8 mouse cellular contexts compared by ENCODE assay signal in genomic region chr19:4425610-4426366, GRCm38 (mm10). TPM values are rescaled to one million over a fixed set of nuclear protein-coding genes. Genes with fewer than 3 reads are reported as not detected.
A peak's percentile ranks its signal among the peaks of the same experiment; 100 is the strongest.
DNase-seq lines count a peak whose midpoint lies in the region; ATAC-seq and TF ChIP-seq lines count a peak whose summit lies in the region.

No protein-coding gene starts in this region.

- no peak overlapping the region for H3K4me2 ChIP-seq in liver, embryonic 12.5 days

- H3K4me1 ChIP-seq in liver, adult 2 months (ENCODE audit: control insufficient read depth, insufficient read depth, low read length) = peaks cover 2% of the 10 kb centered on the region; the same call in 1 of the 2 replicates
- peaks cover 1% of the 10 kb centered on the region for H3K4me1 ChIP-seq in liver, embryonic 12.5 days

- ATAC-seq in liver, embryonic 12.5 days = no peak

- no peak for TF ChIP-seq POLR2A in liver, adult 2 months (IDR thresholded peaks at IDR 0.05; ENCODE audit: extremely low read depth, insufficient read depth, low read length)
- no peak for TF ChIP-seq POLR2A in brain, embryonic 14.5 days (IDR thresholded peaks at IDR 0.05; ENCODE audit: borderline replicate concordance, extremely low read depth, insufficient read depth, insufficient read length, poor library complexity, severe bottlenecking)

- H3K27ac ChIP-seq in liver, adult 2 months (replicated peaks; ENCODE audit: insufficient read depth, low read depth, low read length) = no peak overlapping the region
- H3K27ac ChIP-seq in liver, embryonic 12.5 days = no peak overlapping the region

- H3K79me2 ChIP-seq in liver, adult 2 months (ENCODE audit: control insufficient read depth, insufficient read depth, low read length) = no peaks in the 10 kb centered on the region; the same call in 1 of the 2 replicates

- TF ChIP-seq CTCF in liver, adult 2 months (IDR thresholded peaks at IDR 0.05; ENCODE audit: low read depth, low read length) = peak; percentile 76
- TF ChIP-seq CTCF in brain, embryonic 14.5 days (IDR thresholded peaks at IDR 0.05; ENCODE audit: borderline replicate concordance, extremely low read depth, insufficient read depth, insufficient read length) = peak; percentile 50; the same call in 1 of the 2 replicates

- DNase-seq in cerebellum, adult 11-12 months = peak; percentile 38
- DNase-seq in cerebellum, adult 9-10 months = no peak
- DNase-seq in liver, adult 2 months (ENCODE audit: extremely low read depth, low read depth, low spot score) = no peak
- DNase-seq in brain, embryonic 14.5 days (ENCODE audit: low read depth) = peak; percentile 28
- peak; percentile 56 to 72 for DNase-seq in kidney, postnatal 36 days
- peak; percentile 68 for DNase-seq in testis, postnatal 10 days (ENCODE audit: low spot score)
- no peak for DNase-seq in adipocyte (ENCODE audit: low spot score)

- 76% methylated on average over 19 of the region's 19 CpGs for WGBS in liver, adult 2 months
- WGBS in liver, embryonic 12.5 days (ENCODE audit: insufficient replicate concordance) = 52% methylated on average over 19 of the region's 19 CpGs

- no peaks in the 10 kb centered on the region for H3K9me3 ChIP-seq in liver, embryonic 12.5 days (replicated peaks)

- peaks cover 22% of the 10 kb centered on the region for H3K36me3 ChIP-seq in liver, adult 2 months (ENCODE audit: control insufficient read depth, insufficient read depth, low read length)
- peaks cover 6% of the 10 kb centered on the region; the same call in 1 of the 2 replicates for H3K36me3 ChIP-seq in liver, embryonic 12.5 days

- H3K9ac ChIP-seq in liver, adult 2 months (ENCODE audit: low read depth, low read length) = no peak overlapping the region
- no peak overlapping the region for H3K9ac ChIP-seq in liver, embryonic 12.5 days

- H3K4me3 ChIP-seq in liver, adult 2 months (ENCODE audit: insufficient read depth, low read depth, low read length) = no peak overlapping the region
- H3K4me3 ChIP-seq in liver, embryonic 12.5 days = no peak overlapping the region

- H3K27me3 ChIP-seq in liver, adult 2 months (ENCODE audit: control insufficient read depth, insufficient read depth, low read length) = no peaks in the 10 kb centered on the region
- H3K27me3 ChIP-seq in liver, embryonic 12.5 days (replicated peaks) = no peaks in the 10 kb centered on the region; the same call in 1 of the 2 replicates

RNA-seq across cellular contexts. Expression of gene Rhod, which starts 13.4 kb away (rescaled TPM):
- 23.9 and 33.7 TPM in 2 replicates for total RNA-seq in liver, adult 2 months (2014; rRNA removed)
- polyA plus RNA-seq in liver, adult 2 months (2012; rRNA removed) = 34.9 and 39.6 TPM in 2 replicates
- polyA plus RNA-seq in liver, embryonic 12.5 days (2016; fragmentation: Nextera tagmentation; extraction: Ambion mirVana) = 7.8 and 8.1 TPM in 2 replicates
- 4.2 and 5.2 TPM in 2 replicates for polyA plus RNA-seq in brain, embryonic 14.5 days (2012; rRNA removed)

RNA-seq across cellular contexts. Expression of gene Kdm2a, which starts 27.7 kb away (rescaled TPM):
- total RNA-seq in liver, adult 2 months (2014; rRNA removed) = 29.6 and 32.7 TPM in 2 replicates
- polyA plus RNA-seq in liver, adult 2 months (2012; rRNA removed) = 39.5 and 52.6 TPM in 2 replicates
- 25.4 and 28.1 TPM in 2 replicates for polyA plus RNA-seq in liver, embryonic 12.5 days (2016; fragmentation: Nextera tagmentation; extraction: Ambion mirVana)
- polyA plus RNA-seq in brain, embryonic 14.5 days (2012; rRNA removed) = 86.9 and 88.9 TPM in 2 replicates

RNA-seq across cellular contexts. Expression of gene Syt12, which starts 51.5 kb away (rescaled TPM):
- 0.27 and 0.28 TPM in 2 replicates for total RNA-seq in liver, adult 2 months (2014; rRNA removed)
- 0.47 and 0.91 TPM in 2 replicates for polyA plus RNA-seq in liver, adult 2 months (2012; rRNA removed)
- polyA plus RNA-seq in liver, embryonic 12.5 days (2016; fragmentation: Nextera tagmentation; extraction: Ambion mirVana) = 0.35 and 0.42 TPM in 2 replicates
- 1.7 and 2.9 TPM in 2 replicates for polyA plus RNA-seq in brain, embryonic 14.5 days (2012; rRNA removed)

Comparison
In these comparisons a context has a peak if more than half of its experiments do, and no peak if none do; other contexts are left out.
1. DNase-seq: peak in cerebellum, adult 11-12 months (single experiment), brain, embryonic 14.5 days (single experiment), kidney, postnatal 36 days (2 of 2) and testis, postnatal 10 days (single experiment); none in cerebellum, adult 9-10 months (single experiment), liver, adult 2 months (single experiment) and adipocyte (single experiment).